Mouse (Mus musculus) spleen, adult 2 months (tissue): ENCODE data around the gene Gm973.

Experiments used
- CTCF ChIP-seq: fragments of 200-500 bp; IDR thresholded peaks from 2 replicates; pipeline ENCODE4 v1.5.1; 2011; ENCODE audit warnings: mild to moderate bottlenecking, inconsistent platforms; ENCODE audit not compliant: insufficient read depth, insufficient read length, insufficient replicate concordance; ENCODE audit errors: extremely low read depth
- POLR2A ChIP-seq: fragments of 200-500 bp; IDR thresholded peaks from 2 replicates; pipeline ENCODE4 v1.6.1; 2011; ENCODE audit warnings: low read depth, low read length, inconsistent platforms

DNA sequence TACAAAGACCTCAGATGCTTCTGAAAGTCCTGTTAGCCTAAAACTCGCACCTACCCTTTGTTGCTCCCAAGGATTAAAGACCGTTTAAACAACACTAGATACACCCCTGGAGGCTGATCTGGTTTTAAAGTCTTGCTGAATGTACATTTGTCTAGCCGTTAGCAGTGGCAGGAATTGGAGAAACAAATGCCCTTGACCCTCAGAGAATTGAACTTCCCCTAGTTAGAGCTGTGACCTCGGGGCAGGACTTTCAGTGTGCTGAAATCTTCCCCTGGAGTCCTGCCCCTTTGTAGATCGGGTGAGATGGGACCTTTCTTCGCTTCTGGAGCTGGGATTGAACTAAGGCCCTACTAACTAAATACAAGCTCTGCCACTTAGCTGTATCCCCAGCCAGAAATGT lies 113.1 kb downstream of the Gm973 start:
- TF ChIP-seq POLR2A (no peak), CTCF (no peak)
